Mouse (Mus musculus) CH12.LX (cell line): ENCODE data around the gene Fam71e1.

Source experiments
- CTCF ChIP-seq, 2 experiments: IDR thresholded peaks in 1 of 2; conservative IDR thresholded peaks in 1 of 2; 2 replicates each; pipeline ENCODE4 v1.5.1; 2011 to 2012; ENCODE audit warnings: low read depth in 2 of 2, low read length in 2 of 2, improper control_type of control experiment in 1 of 2, inconsistent platforms in 1 of 2, mild to moderate bottlenecking in 1 of 2, moderate library complexity in 1 of 2
- E2F4 ChIP-seq: IDR thresholded peaks from 2 replicates; pipeline ENCODE4 v1.6.1; 2011; ENCODE audit warnings: low read depth, low read length, improper control_type of control experiment; ENCODE audit not compliant: insufficient replicate concordance
- EP300 ChIP-seq: IDR thresholded peaks from 2 replicates; pipeline ENCODE4 v1.6.1; 2011; ENCODE audit warnings: low read length, improper control_type of control experiment
- GABPA ChIP-seq: IDR thresholded peaks from 2 replicates; pipeline ENCODE4 v1.6.1; 2012; ENCODE audit warnings: low read depth, low read length, improper control_type of control experiment, inconsistent platforms; ENCODE audit not compliant: insufficient replicate concordance
- HCFC1 ChIP-seq: IDR thresholded peaks from 2 replicates; pipeline ENCODE4 v1.6.1; 2012; ENCODE audit warnings: low read depth, mild to moderate bottlenecking, inconsistent platforms, low read length, improper control_type of control experiment
- MYC ChIP-seq: IDR thresholded peaks from 2 replicates; pipeline ENCODE4 v1.6.1; 2011; ENCODE audit warnings: low read depth, mild to moderate bottlenecking, improper control_type of control experiment, low read length
- POLR2A ChIP-seq: IDR thresholded peaks from 2 replicates; pipeline ENCODE4 v1.6.1; 2011; ENCODE audit warnings: low read depth, mild to moderate bottlenecking, improper control_type of control experiment, low read length
- POLR2AphosphoS2 ChIP-seq: IDR thresholded peaks from 2 replicates; pipeline ENCODE4 v1.6.1; 2011; ENCODE audit warnings: low read depth, low read length, improper control_type of control experiment
- SMC3 ChIP-seq: IDR thresholded peaks from 2 replicates; pipeline ENCODE4 v1.6.1; 2011; ENCODE audit warnings: low read depth, low read length, improper control_type of control experiment
- TCF12 ChIP-seq: IDR thresholded peaks from 2 replicates; pipeline ENCODE4 v1.6.1; 2014; ENCODE audit warnings: low read depth, mild to moderate bottlenecking, inconsistent platforms, low read length, improper control_type of control experiment
- USF2 ChIP-seq: conservative IDR thresholded peaks from 2 replicates; pipeline ENCODE4 v1.6.1; 2011; ENCODE audit warnings: low read depth, low read length, improper control_type of control experiment
- ZC3H11A ChIP-seq: IDR thresholded peaks from 2 replicates; pipeline ENCODE4 v1.6.1; 2012; ENCODE audit warnings: low read depth, mild to moderate bottlenecking, inconsistent platforms, low read length, improper control_type of control experiment

DNA sequence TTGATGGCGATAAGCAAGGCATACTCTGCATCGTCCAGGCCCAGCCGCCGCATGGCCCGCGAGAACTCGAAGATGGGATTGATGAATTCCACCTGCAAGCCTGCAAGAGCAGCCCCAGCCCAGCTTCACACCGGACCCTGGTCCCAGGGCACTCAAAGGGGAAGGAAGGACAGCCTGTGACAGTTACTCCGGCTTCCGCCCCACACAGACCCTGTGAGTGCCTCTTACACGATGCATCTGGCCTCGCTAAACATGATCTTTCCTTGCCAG is 54.0 kb downstream of the Fam71e1 start:
- no peak for TF ChIP-seq POLR2A
- TF ChIP-seq ZC3H11A: no peak
- no peak for TF ChIP-seq GABPA
- TF ChIP-seq TCF12: no peak
- TF ChIP-seq USF2: no peak
- TF ChIP-seq EP300: no peak
- no peak for TF ChIP-seq CTCF (conservative IDR thresholded peaks at IDR 0.05 in 1 of 2, IDR thresholded peaks at IDR 0.05 in 1 of 2; ENCODE audit: low read depth in 2 of 2, low read length in 2 of 2)
- TF ChIP-seq POLR2AphosphoS2: no peak
- TF ChIP-seq SMC3: no peak
- no peak for TF ChIP-seq E2F4
- TF ChIP-seq HCFC1: no peak
- TF ChIP-seq MYC: no peak
